Mouse (Mus musculus) liver, embryonic 12.5 days (tissue): ENCODE results near the gene Slc51b. TPM values are rescaled to one million over a fixed set of nuclear protein-coding genes. Genes with fewer than 3 reads are reported as not detected.

ENCODE experiments used
- ATAC-seq: fragments of 200-750 bp; cut with Nextera tagmentation; 2 replicates; pipeline ENCODE4 v1.8.0; 2017; ENCODE audit warnings: moderate number of reproducible peaks, mild to moderate bottlenecking, moderate library complexity
- H3K27ac ChIP-seq: fragments of 300-500 bp; sonication (generic); 2 replicates; pipeline ENCODE4 v1.5.1; 2016; ENCODE audit warnings: mild to moderate bottlenecking
- H3K27me3 ChIP-seq: fragments of 300-500 bp; sonication (generic); replicated peaks from 2 replicates; pipeline ENCODE4 v1.6.1; 2016; ENCODE audit warnings: mild to moderate bottlenecking, moderate library complexity
- H3K36me3 ChIP-seq: fragments of 300-500 bp; sonication (generic); 2 replicates; pipeline ENCODE4 v1.6.1; 2016; ENCODE audit warnings: mild to moderate bottlenecking, moderate library complexity
- H3K4me1 ChIP-seq: fragments of 300-500 bp; sonication (generic); 2 replicates; pipeline ENCODE4 v1.6.1; 2016
- H3K4me2 ChIP-seq: fragments of 300-500 bp; sonication (generic); 2 replicates; pipeline ENCODE4 v1.6.1; 2016; ENCODE audit warnings: mild to moderate bottlenecking, moderate library complexity
- H3K4me3 ChIP-seq: fragments of 300-500 bp; sonication (generic); 2 replicates; pipeline ENCODE4 v1.5.1; 2016; ENCODE audit warnings: mild to moderate bottlenecking, moderate library complexity
- H3K9ac ChIP-seq: fragments of 300-500 bp; sonication (generic); 2 replicates; pipeline ENCODE4 v1.6.1; 2016; ENCODE audit warnings: mild to moderate bottlenecking, moderate library complexity
- H3K9me3 ChIP-seq: fragments of 300-500 bp; sonication (generic); replicated peaks from 2 replicates; pipeline ENCODE4 v1.6.1; 2016; ENCODE audit warnings: mild to moderate bottlenecking, moderate library complexity
- WGBS: fragments of 180-500 bp; shearing (Covaris S2); methylation state at CpG from one replicate; pipeline ENCODE4 v1.1.7; 2016; ENCODE audit not compliant: insufficient replicate concordance; 5-methylcytosine and 5-hydroxymethylcytosine counted together
- polyA plus RNA-seq: library from polyadenylated mRNA; unstranded; fragments of >200 nt; fragmentation: Nextera tagmentation; extraction: Ambion mirVana; gene quantifications from 2 replicates; pipeline ENCODE4 v1.2.1, GENCODE M21; 2016

The Slc51b gene
- polyA plus RNA-seq, 1 experiment from 2014 or later: not detected

GRCm38 (mm10) chr9:65386373-65387140 is 36.2 kb downstream of the Slc51b start:
- Histone ChIP-seq H3K27me3 (peaks cover 35% of the 10 kb centered on the region), H3K36me3 (no peaks in the 10 kb centered on the region), H3K4me3 (no peak overlapping the region), H3K4me1 (0 out of 2 replicates have a peak, but pooled peaks cover 8% of the 10 kb centered on the region), H3K9ac (no peak overlapping the region), H3K27ac (no peak overlapping the region), H3K9me3 (no peaks in the 10 kb centered on the region), H3K4me2 (no peak overlapping the region)
- no peak for ATAC-seq
- WGBS: 31% methylated on average over 8 of the region's 8 CpGs

GRCm38 (mm10) chr9:65384276-65384675 is 38.5 kb downstream of the Slc51b start:
- no peaks in the 10 kb centered on the region for H3K36me3 ChIP-seq
- peaks cover 18% of the 10 kb centered on the region for H3K27me3 ChIP-seq
- H3K9me3 ChIP-seq: no peaks in the 10 kb centered on the region
- H3K4me2 ChIP-seq: no peak overlapping the region
- no peak overlapping the region for H3K27ac ChIP-seq
- H3K4me3 ChIP-seq: no peak overlapping the region
- no peak for ATAC-seq
- no peak overlapping the region for H3K9ac ChIP-seq
- 52% methylated on average over 3 of the region's 3 CpGs for WGBS
- no peaks in the 10 kb centered on the region for H3K4me1 ChIP-seq

GRCm38 (mm10) chr9:65382751-65383097 is 40.0 kb downstream of the Slc51b start:
- Histone ChIP-seq H3K27ac (no peak overlapping the region), H3K9me3 (no peaks in the 10 kb centered on the region), H3K4me3 (no peak overlapping the region), H3K36me3 (no peaks in the 10 kb centered on the region), H3K4me1 (no peaks in the 10 kb centered on the region), H3K4me2 (no peak overlapping the region), H3K27me3 (peaks cover 5% of the 10 kb centered on the region; the same call in 1 of the 2 replicates), H3K9ac (no peak overlapping the region)
- no peak for ATAC-seq
- WGBS: 44% methylated on average over 3 of the region's 3 CpGs

- 53% methylated on average over 6 of the region's 6 CpGs for WGBS
- Histone ChIP-seq H3K36me3 (no peaks in the 10 kb centered on the region), H3K9me3 (no peaks in the 10 kb centered on the region), H3K4me2 (no peak overlapping the region), H3K27me3 (peaks cover 5% of the 10 kb centered on the region; the same call in 1 of the 2 replicates), H3K4me1 (no peaks in the 10 kb centered on the region), H3K4me3 (no peak overlapping the region), H3K9ac (no peak overlapping the region), H3K27ac (no peak overlapping the region)
- ATAC-seq: no peak
Measured at GRCm38 (mm10) chr9:65382031-65382750, 40.6 kb downstream of the Slc51b start.

- Histone ChIP-seq H3K9me3 (no peaks in the 10 kb centered on the region), H3K9ac (no peak overlapping the region), H3K4me3 (no peak overlapping the region), H3K36me3 (no peaks in the 10 kb centered on the region), H3K27me3 (0 out of 2 replicates have a peak, but pooled peaks cover 5% of the 10 kb centered on the region), H3K4me1 (no peaks in the 10 kb centered on the region), H3K27ac (no peak overlapping the region), H3K4me2 (no peak overlapping the region)
- WGBS: 63% methylated on average over 4 of the region's 4 CpGs
- no peak for ATAC-seq
Measured at GRCm38 (mm10) chr9:65381017-65381590, 41.7 kb downstream of the Slc51b start.

- no peak for ATAC-seq
- peaks cover 7% of the 10 kb centered on the region; the same call in 1 of the 2 replicates for H3K36me3 ChIP-seq
- H3K4me3 ChIP-seq: no peak overlapping the region
- H3K4me2 ChIP-seq: no peak overlapping the region
- H3K9ac ChIP-seq: no peak overlapping the region
- H3K9me3 ChIP-seq: no peaks in the 10 kb centered on the region
- WGBS: 74% methylated on average over 7 of the region's 9 CpGs
- no peaks in the 10 kb centered on the region for H3K4me1 ChIP-seq
- H3K27ac ChIP-seq: no peak overlapping the region
- no peaks in the 10 kb centered on the region for H3K27me3 ChIP-seq
Measured at GRCm38 (mm10) chr9:65375163-65375934, 47.4 kb downstream of the Slc51b start.

- no peak overlapping the region for H3K27ac ChIP-seq
- H3K4me2 ChIP-seq: no peak overlapping the region
- no peak overlapping the region for H3K9ac ChIP-seq
- ATAC-seq: no peak
- peaks cover 7% of the 10 kb centered on the region; the same call in 1 of the 2 replicates for H3K36me3 ChIP-seq
- no peaks in the 10 kb centered on the region for H3K9me3 ChIP-seq
- H3K27me3 ChIP-seq: no peaks in the 10 kb centered on the region
- H3K4me3 ChIP-seq: no peak overlapping the region
- 68% methylated on average over 5 of the region's 5 CpGs for WGBS
- no peaks in the 10 kb centered on the region for H3K4me1 ChIP-seq
Measured at GRCm38 (mm10) chr9:65374468-65375162, 48.1 kb downstream of the Slc51b start.

GRCm38 (mm10) chr9:65372449-65372848 is 50.3 kb downstream of the Slc51b start:
- H3K36me3 ChIP-seq: peaks cover 7% of the 10 kb centered on the region; the same call in 1 of the 2 replicates
- H3K4me3 ChIP-seq: no peak overlapping the region
- H3K9ac ChIP-seq: no peak overlapping the region
- no peaks in the 10 kb centered on the region for H3K4me1 ChIP-seq
- no peaks in the 10 kb centered on the region for H3K27me3 ChIP-seq
- WGBS: 57% methylated on average over 4 of the region's 4 CpGs
- no peak overlapping the region for H3K4me2 ChIP-seq
- no peak for ATAC-seq
- no peak overlapping the region for H3K27ac ChIP-seq
- no peaks in the 10 kb centered on the region for H3K9me3 ChIP-seq

- no peak for ATAC-seq
- Histone ChIP-seq H3K9me3 (no peaks in the 10 kb centered on the region), H3K27me3 (no peaks in the 10 kb centered on the region), H3K4me1 (no peaks in the 10 kb centered on the region), H3K4me2 (no peak overlapping the region), H3K4me3 (no peak overlapping the region), H3K9ac (no peak overlapping the region), H3K36me3 (peaks cover 7% of the 10 kb centered on the region; the same call in 1 of the 2 replicates), H3K27ac (no peak overlapping the region)
- WGBS: 79% methylated on average over 24 of the region's 24 CpGs
Measured at GRCm38 (mm10) chr9:65371756-65372155, 51.0 kb downstream of the Slc51b start.

GRCm38 (mm10) chr9:65365721-65366120 is 57.0 kb downstream of the Slc51b start:
- no peaks in the 10 kb centered on the region for H3K4me1 ChIP-seq
- no peak overlapping the region for H3K9ac ChIP-seq
- peaks cover 27% of the 10 kb centered on the region for H3K36me3 ChIP-seq
- no peak overlapping the region for H3K4me3 ChIP-seq
- no peak for ATAC-seq
- H3K9me3 ChIP-seq: no peaks in the 10 kb centered on the region
- H3K27me3 ChIP-seq: no peaks in the 10 kb centered on the region
- WGBS: 78% methylated on average over 7 of the region's 7 CpGs
- no peak overlapping the region for H3K4me2 ChIP-seq
- no peak overlapping the region for H3K27ac ChIP-seq

GRCm38 (mm10) chr9:65363684-65364083 is 59.1 kb downstream of the Slc51b start:
- Histone ChIP-seq H3K27me3 (no peaks in the 10 kb centered on the region), H3K4me3 (no peak overlapping the region), H3K4me1 (peaks cover 6% of the 10 kb centered on the region), H3K4me2 (no peak overlapping the region), H3K36me3 (peaks cover 46% of the 10 kb centered on the region), H3K9me3 (no peaks in the 10 kb centered on the region), H3K9ac (no peak overlapping the region), H3K27ac (no peak overlapping the region)
- 76% methylated on average over 9 of the region's 9 CpGs for WGBS
- ATAC-seq: no peak
